Mouse (Mus musculus) bone marrow, adult 2 months (tissue): ENCODE data around the gene Pml. TPM values are rescaled to one million over a fixed set of nuclear protein-coding genes. Genes with fewer than 3 reads are reported as not detected.
A peak's percentile ranks its signal among the peaks of the same experiment; 100 is the strongest.

Source experiments
- H3K27ac ChIP-seq: fragments of 200-500 bp; 2 replicates; pipeline ENCODE4 v1.5.1; 2012; ENCODE audit warnings: low read depth, mild to moderate bottlenecking, control low read depth, inconsistent platforms, low read length; ENCODE audit not compliant: control insufficient read depth, poor library complexity, insufficient read depth
- H3K4me1 ChIP-seq: fragments of 200-500 bp; 2 replicates; pipeline ENCODE4 v1.6.1; 2011; ENCODE audit warnings: low read length; ENCODE audit not compliant: control insufficient read depth, insufficient read depth
- H3K4me3 ChIP-seq: fragments of 200-500 bp; replicated peaks from 2 replicates; pipeline ENCODE3; 2011; ENCODE audit warnings: mild to moderate bottlenecking, low read depth, low read length, control low read depth; ENCODE audit not compliant: control insufficient read depth
- CTCF ChIP-seq: fragments of 200-500 bp; IDR thresholded peaks from 2 replicates; pipeline ENCODE4 v1.5.1; 2011; ENCODE audit warnings: low read length, control low read depth; ENCODE audit not compliant: control insufficient read depth, insufficient read depth
- POLR2A ChIP-seq: fragments of 200-500 bp; IDR thresholded peaks from 2 replicates; pipeline ENCODE4 v1.6.1; 2011; ENCODE audit warnings: low read depth, mild to moderate bottlenecking, control low read depth, low read length, borderline replicate concordance; ENCODE audit not compliant: control insufficient read depth
- WGBS: fragments of 180-500 bp; shearing (Covaris S2); methylation state at CpG from one replicate; pipeline ENCODE4 v1.1.7; 2018; 5-methylcytosine and 5-hydroxymethylcytosine counted together
- polyA plus RNA-seq: library from polyadenylated mRNA; stranded (reverse); fragments of >200 nt; gene quantifications from 2 replicates; pipeline ENCODE4 v1.2.4, GENCODE M21; 2011; ENCODE audit warnings: low replicate concordance; ENCODE audit not compliant: missing spikeins, insufficient read depth, insufficient read length

The Pml gene
- 48.3 and 92.4 TPM in 2 replicates for polyA plus RNA-seq

DNA sequence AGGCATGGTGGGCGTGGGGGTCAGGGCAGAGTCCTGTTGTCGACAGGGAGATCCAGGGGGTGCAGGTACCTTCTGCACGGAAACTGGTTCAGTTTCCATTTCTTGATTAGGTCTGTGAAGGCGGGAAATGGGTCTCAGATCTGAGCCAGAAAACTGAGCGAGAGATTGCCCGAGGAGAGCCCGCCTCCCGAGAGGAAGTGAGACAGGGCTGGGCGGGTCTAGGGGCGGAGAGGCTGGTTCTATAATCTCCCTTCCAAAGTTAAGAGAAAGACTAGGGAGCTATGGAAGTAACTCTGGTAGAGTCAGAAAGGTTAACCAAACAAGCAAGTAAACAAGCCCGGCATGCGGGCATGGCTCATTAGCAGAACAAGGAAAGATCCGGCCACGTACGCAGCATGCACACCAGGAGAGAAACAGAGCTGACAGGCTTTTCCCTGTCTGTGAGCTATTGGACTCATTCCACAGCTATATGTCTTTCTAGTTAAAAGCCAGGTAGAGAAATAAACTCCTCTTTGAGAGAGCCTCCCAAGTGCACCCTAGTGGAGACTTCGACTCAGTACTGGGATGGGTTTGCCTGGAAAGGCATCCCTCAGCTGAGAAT is at the start of gene Pml:
Pml (minus strand) TSS at position 195 of the 601 bp plus-strand sequence.
- TF ChIP-seq CTCF = no peak
- peak; percentile 54 for TF ChIP-seq POLR2A
- peak within 1 kb of the TSS; percentile 85 for H3K27ac ChIP-seq
- peak within 1 kb of the TSS; percentile 84 for H3K4me3 ChIP-seq
- H3K4me1 ChIP-seq = peaks cover 5% of the 10 kb centered on the region; the same call in 1 of the 2 replicates
- WGBS = under 1% methylated on average over 16 of the region's 16 CpGs

DNA sequence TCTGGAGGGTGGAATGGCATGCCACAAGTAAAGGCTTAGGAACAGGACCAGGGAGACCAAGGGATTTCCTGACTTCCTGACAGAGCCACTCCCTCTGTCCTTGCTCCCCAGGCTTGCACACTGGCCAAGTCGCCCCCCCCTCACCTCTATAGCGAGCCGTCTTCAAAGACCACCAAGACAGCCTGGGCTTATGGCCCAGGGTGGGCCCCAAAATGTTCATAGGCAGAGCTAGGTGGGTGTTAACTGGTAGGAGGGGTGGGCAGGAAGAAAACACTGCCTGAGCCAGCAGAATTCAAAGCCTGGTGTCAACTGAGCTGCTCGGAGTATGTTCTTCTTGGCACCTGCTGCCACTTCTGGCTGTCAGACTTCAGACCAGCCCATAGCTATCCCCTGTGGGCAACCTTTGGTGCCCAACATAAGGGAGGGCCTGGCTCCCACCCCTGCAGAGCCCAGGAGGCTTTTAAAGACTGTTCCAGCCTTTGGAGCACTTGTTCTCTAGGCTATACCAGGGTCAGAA is 48.4 kb upstream of the Pml start:
- H3K4me3 ChIP-seq = no peak overlapping the region
- no peaks in the 10 kb centered on the region for H3K4me1 ChIP-seq
- no peak for TF ChIP-seq POLR2A
- TF ChIP-seq CTCF = no peak
- no peak overlapping the region for H3K27ac ChIP-seq
- 76% methylated on average over 4 of the region's 4 CpGs for WGBS

DNA sequence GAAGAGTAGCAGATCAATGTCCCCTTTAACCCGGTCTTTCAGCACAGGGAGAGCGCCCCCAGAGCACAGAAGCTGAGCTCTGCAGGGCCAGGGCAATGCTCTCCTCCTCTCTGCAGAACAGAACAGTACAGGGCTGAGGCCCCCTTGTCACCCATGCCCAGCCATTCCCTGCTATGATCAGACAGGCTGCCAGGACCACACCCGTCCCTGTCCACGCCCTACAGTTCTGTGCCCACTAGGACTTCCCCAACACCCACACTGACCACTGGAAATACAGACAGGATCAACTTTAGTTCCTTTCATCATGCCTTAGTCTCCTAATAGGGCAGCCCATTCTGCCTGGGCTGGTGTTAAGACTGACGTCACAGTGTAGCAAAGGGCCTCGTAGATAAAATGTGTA is 47.5 kb upstream of the Pml start:
- WGBS = 82% methylated on average over 6 of the region's 6 CpGs

DNA sequence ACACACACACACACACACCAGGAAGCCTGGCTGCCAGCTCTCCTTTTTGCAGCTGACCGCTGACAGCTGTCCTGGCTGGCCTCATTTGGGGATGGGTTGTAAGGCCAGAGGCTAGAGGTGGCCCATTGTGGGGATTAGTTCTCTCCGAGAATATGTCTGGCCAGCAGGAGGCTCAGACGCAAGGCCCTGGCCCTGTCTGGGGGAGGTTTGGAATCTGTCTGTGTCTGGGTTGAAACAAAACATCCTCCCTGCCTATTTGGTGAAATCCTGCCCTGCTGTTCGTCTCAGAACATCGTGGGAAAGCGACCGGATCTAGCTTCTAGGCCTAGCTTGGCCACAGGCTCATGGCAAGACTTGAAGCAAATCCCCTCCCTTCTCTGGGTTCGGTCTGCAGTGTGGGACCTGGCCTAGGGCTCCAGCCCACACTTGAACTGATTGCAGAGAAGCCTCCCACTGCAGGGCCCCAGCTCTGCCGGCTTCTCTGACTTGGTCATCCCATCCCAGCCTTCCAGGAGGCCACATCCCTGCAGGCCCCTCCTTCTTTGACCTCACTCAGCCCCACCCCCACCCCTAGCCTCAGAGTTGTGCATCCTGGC is 46.3 kb upstream of the Pml start:
- no peaks in the 10 kb centered on the region for H3K4me1 ChIP-seq
- no peak overlapping the region for H3K4me3 ChIP-seq
- H3K27ac ChIP-seq = no peak overlapping the region
- 67% methylated on average over 9 of the region's 9 CpGs for WGBS
- TF ChIP-seq CTCF (no peak), POLR2A (no peak)

More for the DNA sequence above, 47.5 kb upstream of the Pml start:
- no peaks in the 10 kb centered on the region for H3K4me1 ChIP-seq
- no peak overlapping the region for H3K27ac ChIP-seq
- H3K4me3 ChIP-seq = no peak overlapping the region
- no peak for TF ChIP-seq POLR2A
- no peak for TF ChIP-seq CTCF

DNA sequence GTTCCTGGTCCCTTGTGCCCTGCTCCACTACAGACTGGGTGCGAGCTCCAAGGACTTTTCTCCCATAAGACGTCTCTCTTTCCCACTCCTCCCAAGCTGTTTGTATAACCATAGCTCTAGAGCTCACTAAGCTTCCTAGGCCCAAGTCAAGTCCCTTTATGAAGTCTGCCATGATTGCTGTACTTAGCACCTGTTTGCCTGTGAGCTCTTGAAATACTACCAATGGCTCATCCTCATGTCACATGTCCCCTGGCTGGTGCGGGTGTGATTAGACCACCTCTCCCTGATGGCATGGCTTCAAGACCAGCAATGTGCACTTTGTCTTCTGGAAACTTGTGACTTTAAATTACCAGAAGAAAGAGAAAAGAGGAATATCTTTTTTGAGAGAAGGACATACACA is 45.8 kb upstream of the Pml start:
- no peak overlapping the region for H3K27ac ChIP-seq
- 91% methylated on average over 3 of the region's 3 CpGs for WGBS
- no peak for TF ChIP-seq POLR2A
- TF ChIP-seq CTCF = no peak
- no peaks in the 10 kb centered on the region for H3K4me1 ChIP-seq
- H3K4me3 ChIP-seq = no peak overlapping the region

DNA sequence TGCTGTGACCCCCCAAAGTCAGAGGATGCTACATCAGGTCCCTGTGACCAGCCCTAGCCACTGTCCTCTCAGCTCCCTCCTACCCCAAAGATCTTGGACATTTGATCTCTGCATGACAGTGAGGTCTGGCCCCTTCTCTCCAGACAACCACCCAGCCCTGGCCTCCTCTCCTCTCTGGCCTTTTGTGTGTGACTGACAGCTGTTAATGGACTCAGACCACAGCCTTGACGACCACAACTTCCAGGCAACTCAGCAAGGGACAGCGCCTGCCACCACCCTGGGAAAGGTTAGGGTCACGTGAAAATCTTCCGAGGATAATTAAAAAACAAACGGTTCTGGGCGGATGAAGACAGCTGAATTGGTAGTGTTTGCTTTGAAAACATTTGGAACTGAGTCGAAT is 44.9 kb upstream of the Pml start:
- Histone ChIP-seq H3K4me3 (no peak overlapping the region), H3K4me1 (no peaks in the 10 kb centered on the region), H3K27ac (no peak overlapping the region)
- TF ChIP-seq POLR2A (no peak), CTCF (no peak)
- 65% methylated on average over 7 of the region's 7 CpGs for WGBS

DNA sequence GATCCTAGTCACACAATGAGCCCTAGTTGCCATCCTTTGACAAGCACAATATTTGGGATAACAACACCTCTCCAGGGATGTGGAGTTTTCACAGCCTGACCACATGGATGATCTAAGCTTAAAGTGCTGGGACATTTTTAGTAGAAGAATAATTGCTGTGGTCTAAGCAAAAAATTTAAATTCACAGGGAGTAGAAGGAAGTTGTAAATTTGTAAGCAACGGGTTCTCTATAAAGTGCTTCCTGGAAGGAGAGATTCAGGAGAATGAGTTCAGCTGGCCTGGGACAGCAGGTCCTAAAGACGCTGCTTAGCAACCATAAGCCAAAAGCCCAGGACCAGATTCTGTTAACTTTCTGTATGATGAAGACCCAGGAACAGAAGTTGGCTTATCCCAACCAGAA is 40.3 kb upstream of the Pml start:
- Histone ChIP-seq H3K4me1 (no peaks in the 10 kb centered on the region), H3K27ac (no peak overlapping the region), H3K4me3 (no peak overlapping the region)
- 33% methylated on average over 2 of the region's 2 CpGs for whole genome bisulfite sequencing
- TF ChIP-seq POLR2A (no peak), CTCF (no peak)

DNA sequence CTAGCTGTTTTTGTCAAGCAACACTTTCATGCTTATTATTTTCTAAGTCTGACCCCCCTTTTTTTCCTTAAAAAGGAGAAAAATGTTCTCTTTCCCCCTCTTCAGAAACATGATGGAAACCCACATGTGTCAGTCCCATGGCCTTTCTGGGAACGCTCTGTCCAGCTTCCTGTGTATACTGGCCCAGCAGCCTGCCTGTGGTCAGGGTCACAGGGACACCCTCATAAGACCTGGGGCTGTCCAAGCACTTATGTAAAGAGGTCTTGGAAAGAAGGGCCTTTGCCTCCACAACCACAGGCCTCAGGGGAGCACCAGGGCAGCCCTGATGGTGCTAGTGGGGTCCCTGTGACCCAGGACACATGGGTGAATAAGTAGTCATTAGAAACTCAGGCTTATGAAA is 39.5 kb upstream of the Pml start:
- WGBS = 78% methylated on average over 1 of the region's 1 CpGs
- Histone ChIP-seq H3K4me1 (no peaks in the 10 kb centered on the region), H3K27ac (peak overlapping the region; percentile 30; the same call in 1 of the 2 replicates), H3K4me3 (no peak overlapping the region)
- TF ChIP-seq CTCF (no peak), POLR2A (no peak)
